Mouse (Mus musculus): ENCODE data around the gene Atg4a-ps. TPM values are rescaled to one million over a fixed set of nuclear protein-coding genes. Genes with fewer than 3 reads are reported as not detected.
"Not testable (repeated sequence)": the region's sequence is repeated elsewhere in the genome, so short reads cannot be mapped to it uniquely, and the experiment has no call there.

The Atg4a-ps gene
- total RNA-seq (2015) (0.12 and 0.20 TPM in 2 replicates), total RNA-seq (2017) (0.47 and 1.3 TPM in 2 replicates)

GRCm38 (mm10) chr3:103645968-103646367 lies at the start of gene Atg4a-ps:
Atg4a-ps (minus strand) TSS chr3:103646068.
- not testable (repeated sequence) for ATAC-seq (replicated peaks; ENCODE audit: poor library complexity)

- no peak for ATAC-seq (replicated peaks; ENCODE audit: poor library complexity)
These were observed 49.7 kb upstream of the Atg4a-ps start for GRCm38 (mm10) chr3:103695556-103695955.

GRCm38 (mm10) chr3:103690506-103690905 lies 44.6 kb upstream of the Atg4a-ps start:
- ATAC-seq (replicated peaks; ENCODE audit: poor library complexity) = peak; percentile 65; the same call in 1 of the 2 replicates

- no peak for ATAC-seq (replicated peaks; ENCODE audit: poor library complexity)
These were observed 43.2 kb upstream of the Atg4a-ps start for GRCm38 (mm10) chr3:103689043-103689442.

GRCm38 (mm10) chr3:103683966-103684319 lies 38.1 kb upstream of the Atg4a-ps start:
- ATAC-seq (replicated peaks; ENCODE audit: poor library complexity) = no peak

GRCm38 (mm10) chr3:103683234-103683965 lies 37.5 kb upstream of the Atg4a-ps start:
- no peak for ATAC-seq (replicated peaks; ENCODE audit: poor library complexity)

GRCm38 (mm10) chr3:103682473-103682872 lies 36.6 kb upstream of the Atg4a-ps start:
- ATAC-seq (replicated peaks; ENCODE audit: poor library complexity) = no peak

GRCm38 (mm10) chr3:103678811-103679210 lies 32.9 kb upstream of the Atg4a-ps start:
- ATAC-seq (replicated peaks; ENCODE audit: poor library complexity) = no peak

- ATAC-seq (replicated peaks; ENCODE audit: poor library complexity) = no peak
These were observed 26.8 kb upstream of the Atg4a-ps start for GRCm38 (mm10) chr3:103672716-103673115.

GRCm38 (mm10) chr3:103672113-103672512 lies 26.2 kb upstream of the Atg4a-ps start:
- no peak for ATAC-seq (replicated peaks; ENCODE audit: poor library complexity)

GRCm38 (mm10) chr3:103663385-103663784 lies 17.5 kb upstream of the Atg4a-ps start:
- no peak for ATAC-seq (replicated peaks; ENCODE audit: poor library complexity)

GRCm38 (mm10) chr3:103661714-103662113 lies 15.8 kb upstream of the Atg4a-ps start:
- ATAC-seq (replicated peaks; ENCODE audit: poor library complexity) = no peak

GRCm38 (mm10) chr3:103660012-103660411 lies 14.1 kb upstream of the Atg4a-ps start:
- ATAC-seq (replicated peaks; ENCODE audit: poor library complexity) = no peak

GRCm38 (mm10) chr3:103650406-103650805 lies 4.5 kb upstream of the Atg4a-ps start:
- no peak for ATAC-seq (replicated peaks; ENCODE audit: poor library complexity)

- no peak for ATAC-seq (replicated peaks; ENCODE audit: poor library complexity)
These were observed 3.8 kb upstream of the Atg4a-ps start for GRCm38 (mm10) chr3:103649716-103650115.

GRCm38 (mm10) chr3:103648486-103648885 lies 2.6 kb upstream of the Atg4a-ps start:
- ATAC-seq (replicated peaks; ENCODE audit: poor library complexity) = no peak

- no peak for ATAC-seq (replicated peaks; ENCODE audit: poor library complexity)
These were observed 1.4 kb upstream of the Atg4a-ps start for GRCm38 (mm10) chr3:103647164-103647867.

- ATAC-seq (replicated peaks; ENCODE audit: poor library complexity) = no peak
These were observed 4.6 kb downstream of the Atg4a-ps start for GRCm38 (mm10) chr3:103641301-103641700.

GRCm38 (mm10) chr3:103640226-103640803 lies 5.6 kb downstream of the Atg4a-ps start:
- no peak for ATAC-seq (replicated peaks; ENCODE audit: poor library complexity)

GRCm38 (mm10) chr3:103637641-103638040 lies 8.2 kb downstream of the Atg4a-ps start:
- no peak for ATAC-seq (replicated peaks; ENCODE audit: poor library complexity)

- ATAC-seq (replicated peaks; ENCODE audit: poor library complexity) = no peak
These were observed 11.6 kb downstream of the Atg4a-ps start for GRCm38 (mm10) chr3:103634256-103634655.

GRCm38 (mm10) chr3:103633831-103634230 lies 12.0 kb downstream of the Atg4a-ps start:
- ATAC-seq (replicated peaks; ENCODE audit: poor library complexity) = no peak
